Mouse (Mus musculus) heart, embryonic 15.5 days (tissue): ENCODE measurements around the gene Hoxb3. TPM values are rescaled to one million over a fixed set of nuclear protein-coding genes. Genes with fewer than 3 reads are reported as not detected.

Experiments
- ATAC-seq: fragments of 200-750 bp; cut with Nextera tagmentation; replicated peaks from 2 replicates; pipeline ENCODE4 v1.8.0; 2017; ENCODE audit warnings: low read depth, moderate TSS enrichment; ENCODE audit not compliant: insufficient number of reproducible peaks, insufficient read depth, low FRiP score
- H3K27ac ChIP-seq: fragments of 300-500 bp; sonication (generic); 2 replicates; pipeline ENCODE4 v1.5.1; 2015; ENCODE audit warnings: mild to moderate bottlenecking, inconsistent platforms
- H3K27me3 ChIP-seq: fragments of 300-500 bp; sonication (generic); 2 replicates; pipeline ENCODE4 v1.6.1; 2015; ENCODE audit warnings: inconsistent platforms
- H3K36me3 ChIP-seq: fragments of 300-500 bp; sonication (generic); 2 replicates; pipeline ENCODE4 v1.6.1; 2015; ENCODE audit warnings: mild to moderate bottlenecking, inconsistent platforms
- H3K4me1 ChIP-seq: fragments of 300-500 bp; sonication (generic); replicated peaks from 2 replicates; pipeline ENCODE4 v1.6.1; 2015; ENCODE audit warnings: inconsistent platforms
- H3K4me2 ChIP-seq: fragments of 300-500 bp; sonication (generic); 2 replicates; pipeline ENCODE4 v1.6.1; 2015; ENCODE audit warnings: inconsistent platforms, mild to moderate bottlenecking, moderate library complexity
- H3K4me3 ChIP-seq: fragments of 300-500 bp; sonication (generic); 2 replicates; pipeline ENCODE4 v1.5.1; 2015; ENCODE audit warnings: mild to moderate bottlenecking, inconsistent platforms
- H3K9ac ChIP-seq: fragments of 300-500 bp; sonication (generic); 2 replicates; pipeline ENCODE4 v1.6.1; 2015; ENCODE audit warnings: mild to moderate bottlenecking, inconsistent platforms
- H3K9me3 ChIP-seq: fragments of 300-500 bp; sonication (generic); replicated peaks from 2 replicates; pipeline ENCODE4 v1.6.1; 2016; ENCODE audit warnings: inconsistent platforms
- WGBS: fragments of 180-500 bp; shearing (Covaris S2); methylation state at CpG from one replicate; pipeline ENCODE4 v1.1.7; 2015; ENCODE audit warnings: mixed read lengths; 5-methylcytosine and 5-hydroxymethylcytosine counted together
- polyA plus RNA-seq: library from polyadenylated mRNA; unstranded; fragments of >200 nt; fragmentation: Nextera tagmentation; extraction: Ambion mirVana; gene quantifications from 2 replicates; pipeline ENCODE4 v1.2.1, GENCODE M21; 2015

The Hoxb3 gene
- polyA plus RNA-seq, 1 experiment from 2014 or later: 0.71 TPM

DNA sequence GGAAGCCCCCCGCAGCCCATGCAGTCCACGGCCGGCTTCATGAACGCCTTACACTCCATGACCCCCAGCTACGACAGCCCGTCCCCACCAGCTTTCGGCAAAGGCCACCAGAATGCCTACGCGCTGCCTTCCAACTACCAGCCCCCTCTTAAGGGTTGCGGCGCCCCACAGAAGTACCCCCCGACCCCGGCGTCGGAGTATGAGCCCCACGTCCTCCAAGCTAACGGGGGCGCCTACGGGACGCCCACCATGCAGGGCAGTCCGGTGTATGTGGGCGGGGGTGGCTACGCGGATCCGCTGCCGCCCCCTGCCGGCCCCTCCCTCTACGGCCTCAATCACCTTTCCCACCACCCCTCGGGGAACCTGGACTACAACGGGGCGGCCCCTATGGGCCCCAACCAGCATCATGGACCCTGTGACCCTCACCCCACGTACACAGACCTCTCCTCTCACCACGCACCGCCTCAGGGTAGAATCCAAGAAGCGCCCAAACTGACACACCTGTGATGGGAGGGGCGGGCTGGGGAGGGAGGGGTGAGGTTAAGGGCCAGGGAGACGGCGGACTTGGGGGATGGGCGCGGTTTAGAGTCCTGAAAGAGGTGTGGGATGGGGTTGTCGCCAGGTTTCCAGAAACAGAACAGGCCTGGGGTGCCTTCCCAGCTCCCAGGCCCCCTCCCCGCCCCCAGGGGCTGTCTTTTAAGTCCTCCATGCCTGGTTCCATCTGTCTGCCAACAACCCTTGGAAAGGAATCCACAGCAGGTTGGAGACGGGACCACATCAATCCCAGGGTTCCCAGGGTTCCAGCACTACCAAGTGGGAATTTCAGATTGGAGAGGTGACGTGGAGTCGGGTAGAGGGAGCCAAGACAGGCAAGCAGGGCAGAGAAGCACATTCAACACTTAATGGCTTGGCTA, 23.0 kb downstream of the Hoxb3 start:
- Histone ChIP-seq H3K9ac (peak overlapping the region; percentile 18), H3K4me1 (peaks cover 28% of the 10 kb centered on the region), H3K4me3 (peak overlapping the region; percentile 44), H3K27ac (peak overlapping the region; percentile 28), H3K4me2 (peak overlapping the region; percentile 67), H3K27me3 (peaks cover 94% of the 10 kb centered on the region), H3K36me3 (no peaks in the 10 kb centered on the region), H3K9me3 (no peaks in the 10 kb centered on the region)
- WGBS: 7% methylated on average over 45 of the region's 45 CpGs
- no peak for ATAC-seq

DNA sequence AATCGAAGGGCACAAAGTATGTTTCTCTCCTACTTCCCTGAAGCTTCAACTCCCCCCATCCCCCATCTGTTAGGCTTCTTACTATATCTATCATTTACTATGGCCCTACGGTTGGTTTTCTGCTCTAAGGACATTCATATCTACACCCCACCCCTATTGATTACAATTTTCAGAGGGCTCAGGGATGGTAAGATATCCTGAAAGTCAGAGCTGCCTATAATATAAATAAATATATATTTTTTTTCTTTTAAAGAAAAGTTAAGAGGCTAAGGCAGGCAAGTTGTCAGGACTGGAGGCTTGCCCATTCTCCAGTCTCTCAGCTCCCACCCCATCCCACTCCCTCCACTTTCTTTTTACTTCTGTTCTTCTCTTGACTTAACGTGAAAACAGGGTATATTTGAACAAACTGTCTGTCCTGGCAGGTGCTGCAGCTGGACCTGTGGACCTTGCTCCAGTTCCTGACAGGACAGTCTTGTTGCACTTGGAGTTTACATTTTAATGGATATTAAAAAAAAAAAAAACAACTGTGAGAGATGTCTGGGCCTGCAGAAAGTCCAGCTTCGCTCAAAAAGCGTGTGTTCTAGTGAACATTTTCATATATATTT, 23.9 kb downstream of the Hoxb3 start:
- Histone ChIP-seq H3K4me3 (no peak overlapping the region), H3K36me3 (no peaks in the 10 kb centered on the region), H3K9ac (no peak overlapping the region), H3K4me1 (peaks cover 22% of the 10 kb centered on the region), H3K27me3 (peaks cover 96% of the 10 kb centered on the region), H3K9me3 (no peaks in the 10 kb centered on the region), H3K27ac (no peak overlapping the region; the same call in 1 of the 2 replicates), H3K4me2 (no peak overlapping the region)
- 56% methylated on average over 5 of the region's 5 CpGs for WGBS
- ATAC-seq: no peak

DNA sequence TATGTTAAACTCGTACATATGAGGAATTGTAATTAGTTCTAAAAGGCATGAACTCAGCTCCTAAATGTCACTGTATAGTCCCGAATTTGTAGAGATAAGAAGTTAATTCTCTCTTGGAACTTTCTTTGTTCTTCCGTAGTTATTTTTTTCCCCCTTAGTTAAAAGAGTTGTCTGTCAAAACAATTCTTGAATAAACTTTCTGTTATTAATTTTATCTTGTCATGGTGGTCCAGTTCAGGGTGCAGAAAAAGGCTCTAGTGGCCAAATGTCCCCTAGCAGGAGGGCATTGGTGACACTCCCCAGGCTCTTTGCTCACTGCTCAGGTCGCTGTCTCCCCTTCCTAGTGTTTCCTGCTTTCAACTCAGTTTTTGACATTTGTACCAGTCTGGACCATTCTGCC, 24.6 kb downstream of the Hoxb3 start:
- peak overlapping the region; percentile 29; the same call in 1 of the 2 replicates for H3K27ac ChIP-seq
- H3K27me3 ChIP-seq: peaks cover 96% of the 10 kb centered on the region
- no peaks in the 10 kb centered on the region for H3K36me3 ChIP-seq
- H3K4me3 ChIP-seq: no peak overlapping the region
- no peak overlapping the region for H3K9ac ChIP-seq
- H3K9me3 ChIP-seq: no peaks in the 10 kb centered on the region
- no peak overlapping the region for H3K4me2 ChIP-seq
- 35% methylated on average over 4 of the region's 4 CpGs for WGBS
- ATAC-seq: no peak
- H3K4me1 ChIP-seq: peaks cover 23% of the 10 kb centered on the region

DNA sequence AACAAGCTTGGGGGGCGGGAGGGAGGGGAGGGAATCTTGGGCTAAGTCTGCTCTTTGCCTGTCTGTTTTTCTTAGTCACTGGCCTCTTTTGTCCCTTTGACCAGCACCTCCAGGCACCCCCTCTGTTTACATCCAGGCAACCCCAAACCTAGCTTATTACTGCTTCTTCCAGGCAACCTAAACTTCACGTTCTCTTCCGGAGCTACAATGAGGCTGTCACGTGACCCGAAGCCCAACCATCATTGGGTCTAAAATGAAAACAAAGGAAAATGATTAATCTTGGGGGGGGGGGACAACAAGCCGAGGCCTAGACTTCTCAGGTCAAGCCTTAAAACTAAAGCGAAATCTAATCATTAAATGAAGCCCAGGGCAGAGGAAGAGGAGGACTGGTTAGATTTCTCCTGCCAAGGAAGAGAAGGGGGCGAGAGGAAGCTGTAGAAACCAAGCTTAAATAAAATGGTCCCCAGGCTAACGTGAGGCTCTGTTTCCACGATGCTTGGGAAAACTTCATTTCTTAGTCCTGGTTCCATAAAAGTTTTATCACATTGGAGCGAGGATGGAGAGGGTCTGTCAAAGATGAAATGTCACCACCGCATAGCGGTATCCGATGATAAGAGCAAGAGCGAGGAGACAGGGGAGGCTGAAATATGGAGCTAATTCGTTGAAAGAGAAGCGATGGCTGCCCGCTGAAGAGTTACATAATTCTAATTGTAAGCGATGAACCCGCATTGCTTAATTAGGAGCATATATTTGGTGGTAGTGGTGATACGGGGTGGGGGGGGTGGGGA, 25.2 kb downstream of the Hoxb3 start:
- 14% methylated on average over 21 of the region's 21 CpGs for WGBS
- H3K4me3 ChIP-seq: no peak overlapping the region
- H3K9ac ChIP-seq: no peak overlapping the region
- peak overlapping the region; percentile 9; the same call in 1 of the 2 replicates for H3K4me2 ChIP-seq
- peak overlapping the region; percentile 29; the same call in 1 of the 2 replicates for H3K27ac ChIP-seq
- H3K4me1 ChIP-seq: peaks cover 29% of the 10 kb centered on the region
- H3K9me3 ChIP-seq: no peaks in the 10 kb centered on the region
- H3K27me3 ChIP-seq: peaks cover 96% of the 10 kb centered on the region
- no peaks in the 10 kb centered on the region for H3K36me3 ChIP-seq
- no peak for ATAC-seq

DNA sequence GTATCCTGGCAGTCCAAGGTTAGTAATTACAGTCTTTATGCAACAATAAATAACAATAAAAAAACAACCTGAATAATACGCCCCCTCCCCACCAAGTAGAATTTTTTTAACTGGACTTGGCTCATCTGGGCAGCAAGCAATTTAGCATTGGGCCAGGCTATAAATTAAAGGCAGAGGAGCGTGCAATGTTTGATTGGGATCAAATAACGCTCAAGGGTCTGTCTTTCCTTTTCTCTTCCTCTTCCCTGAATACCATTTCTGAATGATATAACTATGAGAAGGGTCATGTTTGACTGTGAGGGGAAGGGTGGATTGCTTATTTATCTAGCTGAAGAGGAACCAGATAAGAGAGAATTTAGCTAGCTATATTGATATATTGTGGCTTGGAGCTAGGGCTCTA, 25.9 kb downstream of the Hoxb3 start:
- Histone ChIP-seq H3K36me3 (no peaks in the 10 kb centered on the region), H3K4me1 (peaks cover 30% of the 10 kb centered on the region), H3K27ac (peak overlapping the region; percentile 31; the same call in 1 of the 2 replicates), H3K9ac (no peak overlapping the region), H3K9me3 (no peaks in the 10 kb centered on the region), H3K27me3 (peaks cover 94% of the 10 kb centered on the region), H3K4me2 (no peak overlapping the region), H3K4me3 (no peak overlapping the region)
- no peak for ATAC-seq
- WGBS: 49% methylated on average over 3 of the region's 3 CpGs

DNA sequence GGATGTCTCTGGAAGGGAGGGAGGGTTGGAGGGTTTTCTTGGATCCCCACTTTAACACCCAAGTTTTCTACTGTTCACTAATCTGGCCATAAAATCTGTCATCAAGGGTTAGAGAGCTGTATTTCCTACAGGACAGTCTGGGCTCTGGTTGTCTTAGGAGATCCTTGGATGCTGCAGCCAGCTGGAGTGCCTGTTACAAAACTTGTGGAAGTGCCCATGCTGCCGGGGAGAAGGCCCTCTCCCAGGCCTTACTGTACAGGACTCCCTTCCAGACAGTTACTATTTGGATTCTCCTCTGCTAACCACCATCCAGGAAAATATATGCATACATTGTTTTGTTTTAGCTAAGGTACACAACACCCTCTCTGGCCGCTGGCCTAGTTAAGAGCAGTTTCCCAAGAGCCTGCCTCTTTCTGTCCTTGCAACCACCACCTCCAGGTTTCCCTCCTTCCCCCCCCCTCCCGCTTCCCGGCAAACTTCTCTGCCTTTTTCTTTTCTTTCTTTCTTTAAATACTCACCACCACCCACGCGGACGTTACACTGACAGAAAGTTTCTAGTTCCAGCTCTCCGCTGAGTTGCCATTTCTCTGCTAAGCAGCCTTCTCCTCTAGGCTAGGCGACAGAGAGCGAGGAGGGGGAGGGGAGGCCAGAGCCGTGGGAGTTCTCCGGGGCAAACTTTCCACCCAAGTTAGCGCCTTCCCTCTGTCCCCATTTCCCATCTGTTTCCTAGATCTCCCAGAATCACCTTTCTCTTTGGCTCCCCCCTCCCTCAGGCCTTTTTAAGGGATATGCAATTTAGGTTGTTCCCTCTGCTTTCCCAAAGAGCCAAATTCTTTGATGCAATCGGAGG, 26.6 kb downstream of the Hoxb3 start:
- H3K27ac ChIP-seq: peak overlapping the region; percentile 31; the same call in 1 of the 2 replicates
- no peak overlapping the region for H3K9ac ChIP-seq
- H3K36me3 ChIP-seq: no peaks in the 10 kb centered on the region
- no peak for ATAC-seq
- H3K4me2 ChIP-seq: peak overlapping the region; percentile 13; the same call in 1 of the 2 replicates
- H3K4me3 ChIP-seq: no peak overlapping the region
- H3K9me3 ChIP-seq: no peaks in the 10 kb centered on the region
- H3K27me3 ChIP-seq: peaks cover 94% of the 10 kb centered on the region
- H3K4me1 ChIP-seq: peaks cover 29% of the 10 kb centered on the region
- WGBS: 23% methylated on average over 14 of the region's 14 CpGs

DNA sequence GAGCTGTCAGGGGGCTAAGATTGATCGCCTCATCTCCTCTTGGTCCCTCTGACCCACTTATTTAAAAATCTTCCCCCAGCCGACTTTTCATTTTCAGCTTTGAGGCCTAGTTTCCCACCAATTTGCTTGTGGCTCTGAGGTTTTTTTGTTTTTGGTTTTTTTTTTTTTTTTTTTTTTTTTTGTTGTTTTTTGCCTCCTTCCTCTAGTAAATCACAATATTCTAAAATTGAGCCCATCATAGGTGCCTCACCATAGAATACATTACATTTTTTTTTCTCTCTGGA, 27.2 kb downstream of the Hoxb3 start, which contains the start of gene Hoxb2:
TSS of gene Hoxb2 (plus strand) at position 185 of the 284 bp plus-strand sequence.
- peaks cover 26% of the 10 kb centered on the region for H3K4me1 ChIP-seq
- no peaks in the 10 kb centered on the region for H3K36me3 ChIP-seq
- H3K9me3 ChIP-seq: no peaks in the 10 kb centered on the region
- no peak for ATAC-seq
- H3K4me2 ChIP-seq: peak within 1 kb of the TSS; percentile 57; the same call in 1 of the 2 replicates
- H3K4me3 ChIP-seq: peak within 1 kb of the TSS; percentile 53; the same call in 1 of the 2 replicates
- WGBS: 36% methylated on average over 2 of the region's 2 CpGs
- no peak within 1 kb of the TSS for H3K9ac ChIP-seq
- peaks cover 94% of the 10 kb centered on the region for H3K27me3 ChIP-seq
- peak within 1 kb of the TSS; percentile 76; the same call in 1 of the 2 replicates for H3K27ac ChIP-seq

DNA sequence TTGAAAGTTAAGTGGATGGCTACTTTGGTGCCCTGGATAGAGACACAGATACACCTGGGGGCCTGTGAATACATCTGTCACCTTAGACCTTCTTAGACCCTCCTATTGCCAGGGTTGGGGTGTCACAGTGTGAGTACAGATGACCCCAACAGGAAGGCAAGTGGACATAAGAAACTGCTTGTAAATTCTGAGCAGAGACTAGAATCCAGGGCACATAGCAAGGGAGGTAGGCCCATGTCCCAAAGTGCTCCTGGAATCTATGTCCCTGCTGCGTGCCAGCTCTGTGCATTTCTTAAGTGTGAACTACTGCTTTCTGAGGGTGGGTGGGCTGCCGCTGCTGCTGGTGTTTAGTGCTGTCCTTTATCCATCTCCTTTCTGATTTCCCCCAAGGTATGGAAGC, 27.7 kb downstream of the Hoxb3 start:
- no peak overlapping the region for H3K4me2 ChIP-seq
- peak overlapping the region; percentile 76; the same call in 1 of the 2 replicates for H3K27ac ChIP-seq
- no peak overlapping the region for H3K4me3 ChIP-seq

DNA sequence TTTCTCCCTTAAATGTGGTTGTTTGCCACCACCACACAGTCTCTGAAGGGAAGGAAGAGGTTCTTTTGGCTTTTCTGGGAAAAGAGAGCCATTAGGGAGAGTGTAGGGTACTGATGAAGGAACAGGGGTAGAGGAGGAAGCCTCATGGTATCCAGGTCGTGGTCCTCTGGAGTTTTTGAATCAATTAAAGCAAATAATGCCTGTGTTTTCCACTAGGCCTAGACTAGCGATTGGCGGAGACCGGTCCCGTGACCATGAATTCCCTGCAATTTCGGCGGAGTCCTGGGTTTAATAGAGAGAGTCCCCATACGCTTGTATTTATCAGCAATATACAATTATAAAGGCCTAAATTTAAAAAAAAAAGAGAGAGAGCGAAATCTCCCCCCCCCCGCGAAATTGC, 28.2 kb downstream of the Hoxb3 start:
- Histone ChIP-seq H3K4me2 (peak overlapping the region; percentile 57), H3K4me1 (peaks cover 16% of the 10 kb centered on the region), H3K9ac (no peak overlapping the region), H3K27me3 (peaks cover 91% of the 10 kb centered on the region), H3K36me3 (no peaks in the 10 kb centered on the region), H3K4me3 (peak overlapping the region; percentile 53), H3K9me3 (no peaks in the 10 kb centered on the region), H3K27ac (peak overlapping the region; percentile 76)
- ATAC-seq: no peak
- WGBS: 19% methylated on average over 11 of the region's 11 CpGs

More for the DNA sequence above, 27.7 kb downstream of the Hoxb3 start:
- H3K27me3 ChIP-seq: peaks cover 91% of the 10 kb centered on the region
- H3K4me1 ChIP-seq: peaks cover 21% of the 10 kb centered on the region
- WGBS: 45% methylated on average over 2 of the region's 2 CpGs
- no peaks in the 10 kb centered on the region for H3K9me3 ChIP-seq
- ATAC-seq: no peak
- no peak overlapping the region for H3K9ac ChIP-seq
- no peaks in the 10 kb centered on the region for H3K36me3 ChIP-seq

DNA sequence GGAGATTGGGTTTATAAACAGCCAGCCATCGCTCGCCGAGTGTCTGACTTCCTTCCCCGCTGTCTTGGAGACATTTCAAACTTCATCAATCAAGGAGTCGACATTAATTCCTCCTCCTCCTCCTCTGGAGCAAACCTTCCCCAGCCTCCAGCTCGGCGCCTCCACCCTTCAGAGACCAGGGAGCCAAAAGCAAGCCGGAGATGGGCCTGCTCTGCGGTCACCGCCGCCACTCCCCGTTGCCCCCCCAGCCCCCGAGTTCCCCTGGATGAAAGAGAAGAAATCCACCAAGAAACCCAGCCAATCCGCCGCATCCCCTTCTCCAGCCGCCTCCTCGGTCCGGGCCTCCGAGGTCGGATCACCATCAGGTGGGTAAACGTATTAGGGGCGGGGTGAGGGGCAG, 28.7 kb downstream of the Hoxb3 start:
- 3% methylated on average over 22 of the region's 22 CpGs for WGBS
- ATAC-seq: no peak

More for the DNA sequence above, 28.7 kb downstream of the Hoxb3 start:
- Histone ChIP-seq H3K9me3 (no peaks in the 10 kb centered on the region), H3K4me3 (peak overlapping the region; percentile 53), H3K27me3 (peaks cover 91% of the 10 kb centered on the region), H3K9ac (peak overlapping the region; percentile 48), H3K4me1 (peaks cover 16% of the 10 kb centered on the region), H3K27ac (peak overlapping the region; percentile 76), H3K4me2 (peak overlapping the region; percentile 57), H3K36me3 (no peaks in the 10 kb centered on the region)
